Mouse (Mus musculus) brown adipose tissue, adult 24 weeks (tissue): ENCODE results near the gene Cd300ld3. TPM values are rescaled to one million over a fixed set of nuclear protein-coding genes. Genes with fewer than 3 reads are reported as not detected.
A peak's percentile ranks its signal among the peaks of the same experiment; 100 is the strongest.

Experiments used
- H3K27ac ChIP-seq: fragments of 200-500 bp; replicated peaks from 2 replicates; pipeline ENCODE4 v1.5.1; 2012; ENCODE audit warnings: low read depth, mild to moderate bottlenecking, low read length
- H3K4me1 ChIP-seq: fragments of 200-500 bp; 2 replicates; pipeline ENCODE4 v1.6.1; 2012; ENCODE audit warnings: low read length, mixed read lengths; ENCODE audit not compliant: control insufficient read depth, insufficient read depth, insufficient read length
- H3K4me3 ChIP-seq: fragments of 200-500 bp; 2 replicates; pipeline ENCODE4 v1.5.1; 2012; ENCODE audit warnings: low read depth, mild to moderate bottlenecking, low read length, moderate library complexity; ENCODE audit not compliant: insufficient read depth
- polyA plus RNA-seq: library from polyadenylated mRNA; stranded (reverse); fragments of >200 nt; gene quantifications from 2 replicates; pipeline ENCODE4 v1.2.4, GENCODE M21; 2012; ENCODE audit not compliant: missing spikeins, insufficient read depth, insufficient read length

Gene Cd300ld3
- 5.7 and 13.3 TPM in 2 replicates for polyA plus RNA-seq

- Histone ChIP-seq H3K4me3 (peak within 1 kb of the TSS; percentile 28), H3K27ac (peak within 1 kb of the TSS; percentile 77)
Observed at GRCm38 (mm10) chr11:115048259-115048658, at the start of gene Cd300ld3. Cd300ld3 (minus strand) TSS chr11:115048409.

DNA sequence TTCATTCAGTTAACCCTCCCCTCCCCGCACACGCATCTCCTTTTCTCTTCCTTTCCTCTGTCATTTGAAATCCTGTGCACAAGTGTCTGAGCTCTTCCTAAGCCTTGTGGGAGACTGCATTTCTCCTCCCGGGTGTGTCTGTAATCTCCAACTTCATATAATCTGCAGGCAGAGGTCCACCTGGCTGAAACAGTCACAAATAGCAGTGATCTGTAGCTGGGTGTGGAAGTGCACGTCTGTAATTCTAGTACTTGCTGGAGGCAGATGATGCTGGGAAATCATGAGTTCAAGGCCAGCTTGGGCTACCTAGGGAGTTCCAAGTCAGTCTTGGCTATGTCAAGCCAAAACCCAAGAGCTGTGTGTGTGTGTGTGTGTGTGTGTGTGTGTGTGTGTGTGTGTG lies 43.9 kb upstream of the Cd300ld3 start:
- no peaks in the 10 kb centered on the region for H3K4me1 ChIP-seq
- no peak overlapping the region for H3K4me3 ChIP-seq
- H3K27ac ChIP-seq = no peak overlapping the region

More at GRCm38 (mm10) chr11:115048259-115048658, at the start of gene Cd300ld3:
- H3K4me1 ChIP-seq = no peaks in the 10 kb centered on the region

DNA sequence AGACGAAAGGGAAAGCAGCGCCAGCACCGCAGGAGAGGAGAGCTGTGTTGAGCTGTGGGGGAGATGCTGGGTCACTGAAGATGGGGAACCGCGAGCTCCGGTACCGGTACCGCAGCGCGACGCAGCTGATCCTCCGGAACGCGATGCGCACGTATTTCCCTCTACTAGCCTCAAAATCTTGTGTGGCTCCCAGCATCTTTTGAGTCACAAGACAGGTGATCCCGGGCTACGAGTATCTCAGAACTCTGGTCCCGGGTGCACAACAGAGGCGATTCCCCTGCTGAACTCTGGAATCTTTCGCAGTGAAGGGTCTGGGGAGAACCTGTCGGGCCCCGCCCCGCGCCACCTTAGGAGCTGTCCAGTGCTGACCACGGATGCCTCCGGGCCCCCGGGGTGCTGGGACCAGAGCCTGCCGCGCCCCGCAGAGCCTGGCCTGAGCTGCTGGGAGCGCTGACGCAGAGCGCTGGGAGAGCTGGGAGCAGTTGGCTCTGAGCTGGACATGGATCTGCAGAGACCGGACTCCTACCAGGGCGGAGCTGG lies 43.2 kb upstream of the Cd300ld3 start, which contains the start of gene Rab37:
Rab37 (plus strand) TSS at position 70 of the 540 bp plus-strand sequence.
- no peaks in the 10 kb centered on the region for H3K4me1 ChIP-seq
- H3K4me3 ChIP-seq = no peak within 1 kb of the TSS

GRCm38 (mm10) chr11:115089853-115090252 lies 41.6 kb upstream of the Cd300ld3 start:
- H3K4me3 ChIP-seq = no peak overlapping the region

More for the DNA sequence above, 43.2 kb upstream of the Cd300ld3 start, which contains the start of gene Rab37:
- H3K27ac ChIP-seq = no peak within 1 kb of the TSS

DNA sequence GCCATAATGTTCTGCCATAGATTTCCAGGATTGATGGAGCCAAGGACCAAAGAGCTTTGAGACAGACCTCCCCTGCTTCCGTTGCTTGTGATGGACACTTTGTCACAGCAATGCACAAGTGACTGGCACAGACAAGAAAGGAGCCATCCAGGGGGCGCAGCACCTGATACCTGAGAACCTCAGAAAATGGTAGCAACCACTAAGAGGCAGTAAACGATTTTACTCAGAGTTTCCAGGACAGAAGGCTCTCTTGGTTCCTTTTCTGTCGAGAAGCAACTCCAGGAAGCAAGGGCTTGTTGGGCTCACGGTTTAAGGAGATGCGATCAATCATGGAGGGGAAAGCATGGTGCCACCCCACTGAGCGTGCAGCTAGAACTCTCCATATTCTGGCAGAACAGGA lies 38.0 kb upstream of the Cd300ld3 start:
- no peak overlapping the region for H3K4me3 ChIP-seq
- no peaks in the 10 kb centered on the region for H3K4me1 ChIP-seq
- H3K27ac ChIP-seq = no peak overlapping the region

More at GRCm38 (mm10) chr11:115089853-115090252, 41.6 kb upstream of the Cd300ld3 start:
- Histone ChIP-seq H3K4me1 (no peaks in the 10 kb centered on the region), H3K27ac (no peak overlapping the region)

DNA sequence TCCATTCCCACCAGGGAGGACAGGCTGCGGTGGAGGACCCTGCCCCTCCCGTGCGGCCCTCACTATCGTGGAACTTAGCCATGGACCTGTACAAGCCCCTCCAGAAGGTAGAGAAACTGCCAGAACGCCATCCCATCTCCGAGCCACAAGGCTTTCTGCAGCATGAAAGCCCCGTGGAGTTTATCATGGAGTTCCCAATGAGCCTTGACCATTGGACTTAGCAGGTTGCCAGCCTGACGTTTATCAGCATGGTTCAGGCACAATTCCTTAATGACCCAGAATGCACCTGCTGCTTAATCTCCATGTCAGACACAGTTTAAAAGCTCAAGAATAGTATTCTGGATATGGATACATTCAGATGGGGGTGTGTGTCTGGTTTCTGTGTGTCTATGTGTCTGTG lies 36.9 kb upstream of the Cd300ld3 start:
- Histone ChIP-seq H3K4me3 (no peak overlapping the region), H3K27ac (no peak overlapping the region), H3K4me1 (no peaks in the 10 kb centered on the region)

DNA sequence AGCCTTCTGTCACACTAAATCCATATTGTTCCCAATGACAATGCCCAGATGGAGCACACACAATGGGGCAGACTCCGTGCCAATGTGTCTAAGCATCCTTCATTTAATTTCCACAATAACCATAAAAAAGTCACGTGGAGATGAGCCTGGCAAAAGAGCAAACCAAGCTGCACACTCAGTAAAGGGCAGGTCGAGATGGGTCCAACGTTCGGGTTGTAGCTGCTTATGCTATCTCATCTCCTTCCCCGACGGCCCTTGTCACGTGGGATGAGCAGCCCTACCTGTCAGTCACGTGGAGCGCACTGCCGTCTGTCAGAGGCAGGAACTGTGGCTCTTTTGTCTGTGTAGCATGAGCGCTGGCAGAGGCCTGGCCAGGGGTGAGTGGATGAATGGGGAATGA lies 36.4 kb upstream of the Cd300ld3 start:
- Histone ChIP-seq H3K27ac (no peak overlapping the region), H3K4me1 (no peaks in the 10 kb centered on the region), H3K4me3 (no peak overlapping the region)

DNA sequence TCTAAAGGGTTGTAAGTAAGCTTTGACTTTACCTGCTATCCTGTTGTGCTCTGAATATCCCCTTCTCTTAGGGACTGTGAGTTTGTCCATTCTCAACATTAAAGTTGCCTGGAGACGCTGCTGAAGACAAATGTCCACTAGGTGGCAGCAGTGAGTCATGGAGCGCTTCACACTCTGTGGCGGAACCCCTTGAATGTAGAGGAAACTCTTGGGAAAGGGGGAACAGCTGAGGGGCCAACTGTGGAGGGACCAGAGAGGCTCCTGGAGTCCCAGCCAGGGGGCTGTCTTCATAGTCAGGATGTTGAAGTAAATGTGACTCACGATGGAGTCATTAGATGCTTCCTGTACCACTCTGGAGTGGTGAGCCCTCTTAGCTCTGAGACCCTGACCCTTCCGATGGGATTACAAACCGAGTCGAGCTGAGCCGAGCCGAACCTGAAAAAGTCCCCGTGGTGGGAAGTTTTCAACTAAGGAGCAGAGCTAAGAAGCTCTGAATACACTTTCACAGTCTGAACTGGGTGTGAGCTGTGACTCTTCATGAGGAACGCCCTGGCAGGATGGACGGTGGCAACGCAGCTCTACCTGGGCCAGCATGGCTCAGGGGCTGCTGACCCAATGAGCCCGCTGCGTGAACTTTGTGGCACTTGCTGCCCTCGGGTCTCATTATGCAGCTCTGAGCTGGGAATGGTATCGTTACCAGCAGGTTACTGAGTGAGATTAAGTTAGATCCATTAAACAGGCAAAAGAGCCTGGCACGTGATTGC lies 35.3 kb upstream of the Cd300ld3 start:
- H3K4me3 ChIP-seq = no peak overlapping the region
- H3K4me1 ChIP-seq = no peaks in the 10 kb centered on the region
- H3K27ac ChIP-seq = no peak overlapping the region

- no peak overlapping the region for H3K27ac ChIP-seq
- H3K4me1 ChIP-seq = no peaks in the 10 kb centered on the region
- no peak overlapping the region for H3K4me3 ChIP-seq
Observed at GRCm38 (mm10) chr11:115082196-115082595, 34.0 kb upstream of the Cd300ld3 start.

DNA sequence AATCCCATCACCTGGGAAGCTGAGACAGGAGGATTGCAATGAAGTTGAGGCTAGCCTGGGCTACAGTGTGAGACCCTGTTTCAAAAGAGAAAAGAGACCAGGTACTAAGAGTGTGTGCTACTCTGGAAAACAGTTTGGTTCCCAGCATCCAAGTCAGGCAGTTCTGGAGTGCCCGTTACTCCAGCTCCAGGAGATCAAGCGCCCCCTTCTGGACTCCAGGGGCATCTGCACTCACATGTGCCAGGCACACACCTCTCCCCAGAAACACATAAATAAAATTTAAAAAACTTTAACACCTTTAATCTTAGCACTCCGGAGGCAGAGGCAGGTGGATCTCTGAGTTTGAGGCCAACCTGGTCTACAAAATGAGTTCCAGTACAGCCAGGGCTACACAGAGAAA lies 33.2 kb upstream of the Cd300ld3 start:
- no peaks in the 10 kb centered on the region for H3K4me1 ChIP-seq
- no peak overlapping the region for H3K27ac ChIP-seq
- H3K4me3 ChIP-seq = no peak overlapping the region

GRCm38 (mm10) chr11:115080886-115081285 lies 32.7 kb upstream of the Cd300ld3 start:
- no peak overlapping the region for H3K27ac ChIP-seq
- no peaks in the 10 kb centered on the region for H3K4me1 ChIP-seq

GRCm38 (mm10) chr11:115078680-115079079 lies 30.5 kb upstream of the Cd300ld3 start:
- H3K4me1 ChIP-seq = no peaks in the 10 kb centered on the region
- no peak overlapping the region for H3K4me3 ChIP-seq
- no peak overlapping the region for H3K27ac ChIP-seq

More at GRCm38 (mm10) chr11:115080886-115081285, 32.7 kb upstream of the Cd300ld3 start:
- H3K4me3 ChIP-seq = no peak overlapping the region

DNA sequence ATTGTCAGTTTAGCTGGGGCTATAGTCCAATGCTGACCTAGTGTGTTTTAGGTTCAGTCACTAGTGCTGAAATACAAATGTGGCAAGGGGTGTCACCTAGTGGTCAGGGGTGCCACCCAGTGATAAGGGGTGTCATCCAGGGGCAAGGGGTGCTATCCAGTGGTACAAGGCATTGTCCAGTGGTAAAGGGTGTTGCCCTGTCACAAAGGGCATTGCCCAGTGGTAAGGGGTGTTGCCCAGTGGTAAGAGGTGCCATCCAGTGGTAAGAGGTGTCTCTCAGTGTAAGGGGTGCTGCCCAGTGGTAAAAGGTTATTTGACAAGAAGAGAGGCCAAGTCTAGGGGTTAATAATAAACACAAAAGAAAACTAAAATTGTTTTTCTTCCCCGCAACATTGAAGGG lies 29.2 kb upstream of the Cd300ld3 start:
- peaks cover 7% of the 10 kb centered on the region for H3K4me1 ChIP-seq
- H3K4me3 ChIP-seq = no peak overlapping the region
- no peak overlapping the region for H3K27ac ChIP-seq

DNA sequence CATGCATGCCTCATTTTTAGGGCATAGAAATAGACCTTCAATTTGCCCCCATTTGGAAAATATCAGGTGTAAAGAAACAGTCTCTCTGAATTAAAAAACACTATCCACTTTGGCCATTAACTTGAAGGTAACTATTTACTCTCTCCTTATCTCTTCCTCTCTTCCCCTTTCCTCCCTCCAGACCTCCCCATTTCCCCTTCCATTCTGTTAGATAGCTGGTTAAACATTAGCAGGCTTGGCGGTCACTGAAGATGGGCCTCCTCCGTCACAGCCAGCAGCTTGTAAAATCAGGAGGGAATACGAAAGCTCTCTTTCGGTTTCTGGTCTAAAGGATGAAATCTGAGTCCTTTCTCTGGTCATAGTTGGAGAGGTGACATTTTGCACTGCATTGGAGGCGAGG lies 27.6 kb upstream of the Cd300ld3 start:
- Histone ChIP-seq H3K27ac (no peak overlapping the region), H3K4me1 (peaks cover 7% of the 10 kb centered on the region), H3K4me3 (no peak overlapping the region)

DNA sequence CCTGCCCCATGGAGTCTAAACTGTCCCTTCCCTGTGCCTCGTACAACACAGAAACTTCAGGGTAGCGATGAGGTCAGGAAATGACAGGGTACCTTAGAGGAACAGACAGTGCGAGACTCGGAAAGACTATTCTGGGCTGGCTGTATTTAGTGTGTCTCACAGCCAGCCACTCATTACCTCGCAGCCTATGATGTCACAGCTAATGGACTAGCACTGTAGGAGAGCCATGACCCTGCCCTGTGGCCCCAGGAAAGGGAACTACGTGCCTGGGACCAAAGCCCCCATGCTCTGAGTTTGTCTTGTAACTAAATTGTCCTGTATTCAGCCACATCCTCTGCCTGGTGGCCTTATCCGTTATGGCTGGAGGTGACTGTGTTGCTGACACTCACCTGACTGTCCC lies 27.2 kb upstream of the Cd300ld3 start:
- no peak overlapping the region for H3K27ac ChIP-seq
- H3K4me3 ChIP-seq = no peak overlapping the region
- H3K4me1 ChIP-seq = peaks cover 7% of the 10 kb centered on the region

GRCm38 (mm10) chr11:115073002-115073401 lies 24.8 kb upstream of the Cd300ld3 start:
- no peak overlapping the region for H3K27ac ChIP-seq
- peaks cover 7% of the 10 kb centered on the region for H3K4me1 ChIP-seq
- H3K4me3 ChIP-seq = no peak overlapping the region
